Mouse (Mus musculus) hindbrain, embryonic 14.5 days (tissue): ENCODE measurements around the gene Styx. TPM values are rescaled to one million over a fixed set of nuclear protein-coding genes. Genes with fewer than 3 reads are reported as not detected.
"Not testable (repeated sequence)": the region's sequence is repeated elsewhere in the genome, so short reads cannot be mapped to it uniquely, and the experiment has no call there.

Experiments
- ATAC-seq: fragments of 200-750 bp; cut with Nextera tagmentation; 2 replicates; pipeline ENCODE4 v1.8.0; 2017; ENCODE audit warnings: moderate number of reproducible peaks, mild to moderate bottlenecking, moderate TSS enrichment, moderate library complexity; ENCODE audit not compliant: low FRiP score
- DNase-seq: peaks from one replicate; pipeline ENCODE4 v3.0.0-alpha.2; 2015; ENCODE audit warnings: low spot score
- H3K27ac ChIP-seq: fragments of 300-500 bp; sonication (generic); 2 replicates; pipeline ENCODE4 v1.5.1; 2014; ENCODE audit warnings: mild to moderate bottlenecking, moderate library complexity
- H3K27me3 ChIP-seq: fragments of 300-500 bp; sonication (generic); 2 replicates; pipeline ENCODE4 v1.6.1; 2014; ENCODE audit warnings: mild to moderate bottlenecking, low read length, mixed read lengths; ENCODE audit not compliant: control insufficient read depth, insufficient read depth
- H3K36me3 ChIP-seq: fragments of 300-500 bp; sonication (generic); replicated peaks from 2 replicates; pipeline ENCODE4 v1.6.1; 2014; ENCODE audit not compliant: control insufficient read depth, insufficient read depth
- H3K4me1 ChIP-seq: fragments of 300-500 bp; sonication (generic); replicated peaks from 2 replicates; pipeline ENCODE4 v1.6.1; 2014; ENCODE audit warnings: antibody characterized with exemption, low read length, mixed read lengths; ENCODE audit not compliant: control insufficient read depth, insufficient read depth
- H3K4me2 ChIP-seq: fragments of 300-500 bp; sonication (generic); replicated peaks from 2 replicates; pipeline ENCODE4 v1.6.1; 2014; ENCODE audit warnings: mild to moderate bottlenecking, moderate library complexity
- H3K4me3 ChIP-seq: fragments of 300-500 bp; sonication (generic); replicated peaks from 2 replicates; pipeline ENCODE4 v1.5.1; 2014; ENCODE audit warnings: mild to moderate bottlenecking, low read length
- H3K9ac ChIP-seq: fragments of 300-500 bp; sonication (generic); 2 replicates; pipeline ENCODE4 v1.6.1; 2014
- H3K9me3 ChIP-seq: fragments of 300-500 bp; sonication (generic); 2 replicates; pipeline ENCODE4 v1.6.1; 2016; ENCODE audit warnings: low read length; ENCODE audit not compliant: control insufficient read depth
- WGBS: fragments of 180-500 bp; shearing (Covaris S2); extraction: QIAGEN DNeasy Blood & Tissue Kit; methylation state at CpG from one replicate; pipeline ENCODE4 v1.1.7; 2014; 5-methylcytosine and 5-hydroxymethylcytosine counted together
- polyA plus RNA-seq: library from polyadenylated mRNA; unstranded; fragments of >200 nt; fragmentation: Nextera tagmentation; extraction: Ambion mirVana; gene quantifications from 2 replicates; pipeline ENCODE4 v1.2.1, GENCODE M21; 2014

Gene Styx
- polyA plus RNA-seq, 1 experiment from 2014 or later: 72.1 TPM

GRCm38 (mm10) chr14:45457003-45457402 is 106.1 kb downstream of the Styx start:
- peaks cover 15% of the 10 kb centered on the region for H3K4me1 ChIP-seq
- no peak overlapping the region for H3K4me2 ChIP-seq
- 82% methylated on average over 9 of the region's 9 CpGs for WGBS
- no peak for ATAC-seq
- H3K27ac ChIP-seq: peak overlapping the region; percentile 58
- no peak overlapping the region for H3K4me3 ChIP-seq
- H3K9me3 ChIP-seq: no peaks in the 10 kb centered on the region
- no peak for DNase-seq
- H3K27me3 ChIP-seq: no peaks in the 10 kb centered on the region
- peaks cover 39% of the 10 kb centered on the region for H3K36me3 ChIP-seq
- no peak overlapping the region for H3K9ac ChIP-seq

GRCm38 (mm10) chr14:45459877-45460276 is 109.0 kb downstream of the Styx start:
- H3K4me1 ChIP-seq: peaks cover 27% of the 10 kb centered on the region
- no peak overlapping the region for H3K4me2 ChIP-seq
- no peak overlapping the region for H3K9ac ChIP-seq
- H3K4me3 ChIP-seq: no peak overlapping the region
- DNase-seq (no peak), ATAC-seq (no peak)
- no peaks in the 10 kb centered on the region for H3K27me3 ChIP-seq
- 94% methylated on average over 14 of the region's 14 CpGs for WGBS
- H3K9me3 ChIP-seq: no peaks in the 10 kb centered on the region
- H3K27ac ChIP-seq: no peak overlapping the region
- peaks cover 48% of the 10 kb centered on the region for H3K36me3 ChIP-seq

GRCm38 (mm10) chr14:45460491-45460890 is 109.6 kb downstream of the Styx start:
- Histone ChIP-seq H3K9me3 (no peaks in the 10 kb centered on the region), H3K27ac (no peak overlapping the region), H3K27me3 (no peaks in the 10 kb centered on the region), H3K36me3 (peaks cover 52% of the 10 kb centered on the region), H3K4me2 (no peak overlapping the region), H3K9ac (no peak overlapping the region), H3K4me3 (no peak overlapping the region), H3K4me1 (peaks cover 27% of the 10 kb centered on the region)
- WGBS: 95% methylated on average over 10 of the region's 10 CpGs
- DNase-seq: no peak
- no peak for ATAC-seq

GRCm38 (mm10) chr14:45461945-45462344 is 111.1 kb downstream of the Styx start:
- 0 out of 2 replicates have a peak, but pooled peaks have one; percentile 17 for ATAC-seq
- peak overlapping the region; percentile 82; the same call in 1 of the 2 replicates for H3K27ac ChIP-seq
- H3K36me3 ChIP-seq: peaks cover 63% of the 10 kb centered on the region
- H3K4me2 ChIP-seq: no peak overlapping the region
- no peaks in the 10 kb centered on the region for H3K9me3 ChIP-seq
- WGBS: 77% methylated on average over 6 of the region's 6 CpGs
- H3K9ac ChIP-seq: no peak overlapping the region
- H3K4me3 ChIP-seq: no peak overlapping the region
- H3K4me1 ChIP-seq: peaks cover 17% of the 10 kb centered on the region
- no peak for DNase-seq
- no peaks in the 10 kb centered on the region for H3K27me3 ChIP-seq

- Histone ChIP-seq H3K4me3 (no peak overlapping the region), H3K36me3 (peaks cover 67% of the 10 kb centered on the region), H3K4me2 (0 out of 2 replicates have a peak overlapping the region, but pooled peaks have one; percentile 8), H3K27me3 (no peaks in the 10 kb centered on the region), H3K9ac (no peak overlapping the region), H3K27ac (peak overlapping the region; percentile 82), H3K9me3 (no peaks in the 10 kb centered on the region), H3K4me1 (peaks cover 17% of the 10 kb centered on the region)
- WGBS: 10% methylated on average over 6 of the region's 6 CpGs
- DNase-seq (peak; percentile 78), ATAC-seq (peak; percentile 88)
Measured at GRCm38 (mm10) chr14:45462374-45462773, 111.5 kb downstream of the Styx start.

- DNase-seq (no peak), ATAC-seq (peak; percentile 47; the same call in 1 of the 2 replicates)
- peaks cover 69% of the 10 kb centered on the region for H3K36me3 ChIP-seq
- peak overlapping the region; percentile 82 for H3K27ac ChIP-seq
- WGBS: 20% methylated on average over 10 of the region's 10 CpGs
- H3K4me3 ChIP-seq: no peak overlapping the region
- H3K9me3 ChIP-seq: no peaks in the 10 kb centered on the region
- H3K27me3 ChIP-seq: no peaks in the 10 kb centered on the region
- peak overlapping the region; percentile 12 for H3K9ac ChIP-seq
- peaks cover 17% of the 10 kb centered on the region for H3K4me1 ChIP-seq
- 0 out of 2 replicates have a peak overlapping the region, but pooled peaks have one; percentile 8 for H3K4me2 ChIP-seq
Measured at GRCm38 (mm10) chr14:45462875-45463475, 112.1 kb downstream of the Styx start.

- H3K36me3 ChIP-seq: peaks cover 69% of the 10 kb centered on the region
- no peak overlapping the region for H3K4me2 ChIP-seq
- no peaks in the 10 kb centered on the region for H3K27me3 ChIP-seq
- 17% methylated on average over 10 of the region's 10 CpGs for WGBS
- no peak overlapping the region for H3K4me3 ChIP-seq
- H3K27ac ChIP-seq: peak overlapping the region; percentile 82
- ATAC-seq (no peak), DNase-seq (no peak)
- peaks cover 17% of the 10 kb centered on the region for H3K4me1 ChIP-seq
- no peaks in the 10 kb centered on the region for H3K9me3 ChIP-seq
- H3K9ac ChIP-seq: peak overlapping the region; percentile 12; the same call in 1 of the 2 replicates
Measured at GRCm38 (mm10) chr14:45463599-45463998, 112.7 kb downstream of the Styx start.

- Histone ChIP-seq H3K9me3 (0 out of 2 replicates have a peak, but pooled peaks cover under 1% of the 10 kb centered on the region), H3K4me2 (no peak overlapping the region), H3K27ac (no peak overlapping the region; the same call in 1 of the 2 replicates), H3K9ac (no peak overlapping the region), H3K36me3 (peaks cover 70% of the 10 kb centered on the region), H3K4me3 (no peak overlapping the region), H3K27me3 (no peaks in the 10 kb centered on the region), H3K4me1 (peaks cover 17% of the 10 kb centered on the region)
- 69% methylated on average over 19 of the region's 19 CpGs for WGBS
- ATAC-seq (no peak), DNase-seq (no peak)
Measured at GRCm38 (mm10) chr14:45464036-45465035, 113.4 kb downstream of the Styx start.

GRCm38 (mm10) chr14:45466371-45466770 is 115.5 kb downstream of the Styx start:
- H3K4me3 ChIP-seq, DNase-seq, H3K27me3 ChIP-seq, H3K9ac ChIP-seq, H3K27ac ChIP-seq, H3K4me2 ChIP-seq, H3K9me3 ChIP-seq, ATAC-seq: not testable (repeated sequence)
- peaks cover 69% of the 10 kb centered on the region for H3K36me3 ChIP-seq
- 96% methylated on average over 7 of the region's 8 CpGs for WGBS
- H3K4me1 ChIP-seq: peaks cover 17% of the 10 kb centered on the region
